Mouse (Mus musculus): ENCODE measurements around the gene Tnpo1.

DNA sequence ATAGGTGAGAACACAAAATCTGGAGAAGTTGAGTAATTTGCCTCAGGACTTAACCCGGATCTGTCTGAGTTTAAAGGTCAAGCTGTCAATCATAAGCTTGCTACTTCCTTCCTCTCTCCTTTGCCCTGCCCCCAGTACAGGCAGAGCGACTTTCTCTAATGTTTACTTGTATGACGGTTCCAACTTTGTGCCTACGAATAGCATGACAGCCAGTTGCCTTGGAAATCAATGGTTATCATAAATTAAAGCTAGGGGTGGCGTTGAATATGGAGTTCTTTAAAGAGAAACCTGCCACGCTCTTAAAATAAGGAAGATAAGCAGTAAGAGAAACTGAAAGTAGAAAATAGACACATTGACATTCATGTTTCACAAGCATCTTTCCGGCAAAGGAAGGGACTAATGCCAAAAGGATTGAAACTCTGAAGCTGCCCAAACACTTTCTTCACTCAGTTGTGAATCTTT is 18.5 kb upstream of the Tnpo1 start:
- TF ChIP-seq CTCF (IDR thresholded peaks at IDR 0.05; ENCODE audit: low read depth): no peak
- TF ChIP-seq EP300 (optimal IDR thresholded peaks at IDR 0.05): no peak

Data from stomach, postnatal 0 days (tissue).